Mouse (Mus musculus) lung, embryonic 14.5 days (tissue): ENCODE data around the gene Bola1. TPM values are rescaled to one million over a fixed set of nuclear protein-coding genes. Genes with fewer than 3 reads are reported as not detected.
"Not testable (repeated sequence)": the region's sequence is repeated elsewhere in the genome, so short reads cannot be mapped to it uniquely, and the experiment has no call there.

Experiments
- ATAC-seq: fragments of 200-750 bp; cut with Nextera tagmentation; 2 replicates; pipeline ENCODE4 v1.8.0; 2017; ENCODE audit warnings: mild to moderate bottlenecking, moderate TSS enrichment, moderate library complexity; ENCODE audit not compliant: insufficient read depth
- DNase-seq: peaks from one replicate; pipeline ENCODE4 v3.0.0-alpha.2; 2015
- H3K27ac ChIP-seq: fragments of 300-500 bp; sonication (generic); 2 replicates; pipeline ENCODE4 v1.5.1; 2014; ENCODE audit warnings: low read depth, mild to moderate bottlenecking, moderate library complexity
- H3K27me3 ChIP-seq: fragments of 300-500 bp; sonication (generic); 2 replicates; pipeline ENCODE4 v1.6.1; 2014; ENCODE audit warnings: low read length, control low read depth; ENCODE audit not compliant: insufficient read depth
- H3K36me3 ChIP-seq: fragments of 300-500 bp; sonication (generic); 2 replicates; pipeline ENCODE4 v1.6.1; 2014; ENCODE audit warnings: control low read depth; ENCODE audit not compliant: insufficient read depth
- H3K4me1 ChIP-seq: fragments of 300-500 bp; sonication (generic); 2 replicates; pipeline ENCODE4 v1.6.1; 2014; ENCODE audit warnings: antibody characterized with exemption, control low read depth; ENCODE audit not compliant: insufficient read depth
- H3K4me2 ChIP-seq: fragments of 300-500 bp; sonication (generic); 2 replicates; pipeline ENCODE4 v1.6.1; 2014; ENCODE audit warnings: mild to moderate bottlenecking
- H3K4me3 ChIP-seq: fragments of 300-500 bp; sonication (generic); 2 replicates; pipeline ENCODE4 v1.5.1; 2014; ENCODE audit warnings: low read depth, low read length
- H3K9ac ChIP-seq: fragments of 300-500 bp; sonication (generic); 2 replicates; pipeline ENCODE4 v1.6.1; 2014
- H3K9me3 ChIP-seq: fragments of 300-500 bp; sonication (generic); 2 replicates; pipeline ENCODE4 v1.6.1; 2016; ENCODE audit warnings: low read depth, low read length, control low read depth
- CTCF ChIP-seq: IDR thresholded peaks from 2 replicates; pipeline ENCODE4 v1.5.1; 2016; ENCODE audit warnings: antibody characterized with exemption, low read depth
- WGBS: fragments of 180-500 bp; shearing (Covaris S2); extraction: QIAGEN DNeasy Blood & Tissue Kit; methylation state at CpG from one replicate; pipeline ENCODE4 v1.1.7; 2014; 5-methylcytosine and 5-hydroxymethylcytosine counted together
- polyA plus RNA-seq: library from polyadenylated mRNA; unstranded; fragments of >200 nt; fragmentation: Nextera tagmentation; extraction: Ambion mirVana; gene quantifications from 2 replicates; pipeline ENCODE4 v1.2.1, GENCODE M21; 2014

Gene Bola1
- polyA plus RNA-seq, 1 experiment from 2014 or later = 57.6 TPM

GRCm38 (mm10) chr3:96220765-96221639, 1.5 kb upstream of the Bola1 start, which contains the start of the genes Hist2h2ac and Hist2h2be:
Hist2h2ac (minus strand) TSS chr3:96220880.
Hist2h2be (plus strand) TSS chr3:96221119.
- peaks cover 15% of the 10 kb centered on the region; the same call in 1 of the 2 replicates for H3K4me1 ChIP-seq
- H3K9me3 ChIP-seq = no peaks in the 10 kb centered on the region
- TF ChIP-seq CTCF = no peak
- H3K9ac ChIP-seq = peak within 1 kb of the TSS; percentile 82
- H3K36me3 ChIP-seq = no peaks in the 10 kb centered on the region
- WGBS = under 1% methylated on average over 43 of the region's 43 CpGs
- H3K4me2 ChIP-seq = peak within 1 kb of the TSS; percentile 93
- DNase-seq = peak; percentile 96
- peak within 1 kb of the TSS; percentile 52 for H3K4me3 ChIP-seq
- peak; percentile 95 for ATAC-seq
- H3K27me3 ChIP-seq = no peaks in the 10 kb centered on the region
- H3K27ac ChIP-seq = peak within 1 kb of the TSS; percentile 99

DNA sequence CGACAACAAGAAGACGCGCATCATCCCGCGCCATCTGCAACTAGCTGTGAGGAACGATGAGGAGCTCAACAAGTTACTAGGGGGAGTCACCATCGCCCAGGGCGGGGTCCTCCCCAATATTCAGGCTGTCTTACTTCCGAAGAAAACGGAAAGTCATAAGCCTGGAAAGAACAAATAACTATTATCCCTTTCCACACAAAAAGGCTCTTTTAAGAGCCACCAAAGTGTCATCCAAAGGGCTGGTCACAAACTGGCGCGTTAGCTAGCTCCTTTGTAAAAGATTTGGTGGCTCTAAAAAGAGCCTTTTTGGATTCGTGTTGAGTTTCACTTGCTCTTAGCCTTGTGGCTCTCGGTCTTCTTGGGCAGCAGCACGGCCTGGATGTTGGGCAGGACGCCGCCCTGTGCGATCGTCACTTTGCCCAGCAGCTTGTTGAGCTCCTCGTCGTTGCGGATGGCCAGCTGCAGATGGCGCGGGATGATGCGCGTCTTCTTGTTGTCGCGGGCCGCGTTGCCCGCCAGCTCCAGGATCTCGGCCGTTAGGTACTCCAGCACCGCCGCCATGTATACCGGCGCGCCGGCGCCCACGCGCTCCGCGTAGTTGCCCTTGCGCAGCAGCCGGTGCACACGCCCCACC, 739 bp upstream of the Bola1 start:
- 1% methylated on average over 30 of the region's 47 CpGs for WGBS
- H3K4me1 ChIP-seq = peaks cover 15% of the 10 kb centered on the region; the same call in 1 of the 2 replicates
- DNase-seq = peak; percentile 67
- peak overlapping the region; percentile 93 for H3K4me2 ChIP-seq
- H3K27me3 ChIP-seq, H3K9me3 ChIP-seq, H3K36me3 ChIP-seq: not testable (repeated sequence)
- H3K27ac ChIP-seq = peak overlapping the region; percentile 99
- H3K4me3 ChIP-seq = peak overlapping the region; percentile 52
- H3K9ac ChIP-seq = peak overlapping the region; percentile 82
- ATAC-seq = peak; percentile 5; the same call in 1 of the 2 replicates

DNA sequence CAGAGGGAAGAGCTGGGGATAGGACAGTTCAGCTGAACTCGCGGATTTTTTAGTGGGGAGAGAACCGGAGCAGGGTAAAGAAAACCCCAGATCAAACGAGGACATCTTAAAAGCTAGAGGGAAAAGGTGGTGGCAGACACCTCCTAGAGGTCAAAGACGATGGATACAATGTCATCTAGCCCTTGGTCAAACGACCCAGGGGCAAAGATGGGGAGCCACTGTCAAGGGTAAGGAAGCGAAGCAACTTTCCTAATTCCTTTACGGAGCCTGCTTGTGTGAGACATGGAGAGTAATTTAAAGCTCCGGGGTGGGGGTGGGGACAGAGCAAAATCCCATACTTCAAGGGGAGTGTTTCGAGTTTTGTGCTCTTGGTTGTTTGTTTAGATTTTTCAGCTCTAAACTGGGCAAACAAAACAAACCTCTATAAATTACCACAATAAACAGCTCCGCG, 293 bp downstream of the Bola1 start:
- H3K4me1 ChIP-seq = peaks cover 15% of the 10 kb centered on the region; the same call in 1 of the 2 replicates
- no peaks in the 10 kb centered on the region for H3K36me3 ChIP-seq
- H3K27me3 ChIP-seq = no peaks in the 10 kb centered on the region
- H3K9me3 ChIP-seq = no peaks in the 10 kb centered on the region
- ATAC-seq (peak; percentile 2; the same call in 1 of the 2 replicates), DNase-seq (peak; percentile 52)
- peak overlapping the region; percentile 93 for H3K4me2 ChIP-seq
- H3K9ac ChIP-seq = peak overlapping the region; percentile 68
- TF ChIP-seq CTCF = peak; percentile 35
- H3K4me3 ChIP-seq = peak overlapping the region; percentile 52
- H3K27ac ChIP-seq = peak overlapping the region; percentile 99
- WGBS = 0% methylated on average over 12 of the region's 12 CpGs

GRCm38 (mm10) chr3:96209242-96209641, 10.3 kb downstream of the Bola1 start:
- H3K4me3 ChIP-seq = no peak overlapping the region
- no peaks in the 10 kb centered on the region for H3K9me3 ChIP-seq
- DNase-seq (peak; percentile 28), ATAC-seq (no peak)
- H3K27ac ChIP-seq = no peak overlapping the region
- 21% methylated on average over 15 of the region's 15 CpGs for WGBS
- no peak overlapping the region for H3K9ac ChIP-seq
- no peaks in the 10 kb centered on the region for H3K4me1 ChIP-seq
- H3K36me3 ChIP-seq = no peaks in the 10 kb centered on the region
- peak; percentile 37 for TF ChIP-seq CTCF
- H3K27me3 ChIP-seq = 0 out of 2 replicates have a peak, but pooled peaks cover 3% of the 10 kb centered on the region
- H3K4me2 ChIP-seq = no peak overlapping the region

- Histone ChIP-seq H3K9me3 (no peaks in the 10 kb centered on the region), H3K9ac (no peak overlapping the region), H3K27me3 (0 out of 2 replicates have a peak, but pooled peaks cover 3% of the 10 kb centered on the region), H3K4me3 (no peak overlapping the region), H3K4me1 (no peaks in the 10 kb centered on the region), H3K27ac (no peak overlapping the region), H3K4me2 (no peak overlapping the region), H3K36me3 (no peaks in the 10 kb centered on the region)
- DNase-seq (no peak), ATAC-seq (no peak)
- 67% methylated on average over 3 of the region's 3 CpGs for WGBS
- 0 out of 2 replicates have a peak, but pooled peaks have one; percentile 9 for TF ChIP-seq CTCF
Measured at GRCm38 (mm10) chr3:96207819-96208218, 11.7 kb downstream of the Bola1 start.

GRCm38 (mm10) chr3:96199731-96200130, 19.8 kb downstream of the Bola1 start:
- no peak overlapping the region for H3K27ac ChIP-seq
- no peaks in the 10 kb centered on the region for H3K27me3 ChIP-seq
- 0 out of 2 replicates have a peak, but pooled peaks cover 4% of the 10 kb centered on the region for H3K36me3 ChIP-seq
- H3K9me3 ChIP-seq = no peaks in the 10 kb centered on the region
- 24% methylated on average over 2 of the region's 2 CpGs for WGBS
- no peak for TF ChIP-seq CTCF
- H3K4me1 ChIP-seq = peaks cover 10% of the 10 kb centered on the region; the same call in 1 of the 2 replicates
- DNase-seq (no peak), ATAC-seq (no peak)
- H3K4me3 ChIP-seq = no peak overlapping the region
- H3K9ac ChIP-seq = no peak overlapping the region
- H3K4me2 ChIP-seq = no peak overlapping the region

DNA sequence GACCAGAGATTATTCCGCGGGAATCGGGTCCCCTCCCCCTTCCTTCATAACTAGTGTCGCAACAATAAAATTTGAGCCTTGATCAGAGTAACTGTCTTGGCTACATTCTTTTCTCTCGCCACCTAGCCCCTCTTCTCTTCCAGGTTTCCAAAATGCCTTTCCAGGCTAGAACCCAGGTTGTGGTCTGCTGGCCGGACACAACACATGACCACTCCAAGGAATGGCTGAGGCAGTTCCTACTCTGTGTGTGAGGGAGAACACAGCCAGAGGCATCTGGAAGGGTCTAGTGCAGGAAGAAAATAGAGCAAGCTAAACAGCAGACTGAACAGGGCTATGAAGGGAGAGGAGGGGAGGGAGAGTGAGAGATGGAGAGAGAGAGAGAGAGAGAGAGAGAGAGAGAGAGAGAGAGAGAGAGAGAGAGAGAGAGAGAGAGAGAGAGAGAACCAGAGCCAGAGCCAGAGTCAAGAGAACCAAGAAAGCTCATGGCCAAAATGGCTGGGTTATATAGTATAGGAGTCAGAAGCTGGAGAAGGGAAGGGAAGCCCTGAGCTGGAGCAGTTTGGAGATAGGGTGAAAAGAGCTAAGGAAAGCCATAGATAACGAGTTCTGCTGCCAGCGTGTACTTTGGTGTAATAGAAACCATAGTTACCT, 20.8 kb downstream of the Bola1 start:
- H3K4me2 ChIP-seq = peak overlapping the region; percentile 98
- H3K9ac ChIP-seq, H3K4me3 ChIP-seq, H3K27ac ChIP-seq, H3K36me3 ChIP-seq, DNase-seq, H3K4me1 ChIP-seq, H3K27me3 ChIP-seq, ATAC-seq, H3K9me3 ChIP-seq: not testable (repeated sequence)
- WGBS = 26% methylated on average over 6 of the region's 8 CpGs
